Mouse (Mus musculus): ENCODE measurements around the gene Zbtb7b. TPM values are rescaled to one million over a fixed set of nuclear protein-coding genes. Genes with fewer than 3 reads are reported as not detected.

The Zbtb7b gene
- total RNA-seq, 1 experiment from 2014 or later, result 49.4 TPM

Other genes starting within 250 kb of the Zbtb7b start
- gene Hcn3, start 234.6 kb downstream of the Zbtb7b start, total RNA-seq (2017), result not detected in 3 replicates
- gene Clk2, start 230.0 kb downstream of the Zbtb7b start, total RNA-seq (2017), result 81.2 to 140 TPM (median 118 TPM) in 3 replicates
- gene Scamp3, start 217.3 kb downstream of the Zbtb7b start, total RNA-seq (2017), result 23.2 to 55.0 TPM (median 23.6 TPM) in 3 replicates
- 4.9 to 45.4 TPM (median 15.8 TPM) in 3 replicates for gene Fam189b, start 211.6 kb downstream of the Zbtb7b start, total RNA-seq (2017)
- 71.9 to 84.9 TPM (median 81.9 TPM) in 3 replicates for gene Gba, start 191.8 kb downstream of the Zbtb7b start, total RNA-seq (2017)
- gene Thbs3, start 179.6 kb downstream of the Zbtb7b start, total RNA-seq (2017), result 0.95 to 2.3 TPM (median 1.8 TPM) in 3 replicates
- 42.5 to 61.0 TPM (median 58.7 TPM) in 3 replicates for gene Mtx1, start 167.7 kb downstream of the Zbtb7b start, total RNA-seq (2017)
- gene Muc1, start 165.7 kb downstream of the Zbtb7b start, total RNA-seq (2017), result 0.85 to 2.2 TPM (median 0.86 TPM) in 3 replicates
- gene Krtcap2, start 148.8 kb downstream of the Zbtb7b start, total RNA-seq (2017), result 53.3 to 77.9 TPM (median 61.9 TPM) in 3 replicates
- gene Trim46, start 148.5 kb downstream of the Zbtb7b start, total RNA-seq (2017), result 0.53 to 2.3 TPM in 2 of 3 replicates, not detected in the other
- gene Dpm3, start 135.4 kb downstream of the Zbtb7b start, total RNA-seq (2017), result 67.3 to 102 TPM (median 83.1 TPM) in 3 replicates
- gene Slc50a1, start 124.2 kb downstream of the Zbtb7b start, total RNA-seq (2017), result 58.3 to 94.6 TPM (median 67.9 TPM) in 3 replicates
- gene Efna1, start 113.6 kb downstream of the Zbtb7b start, total RNA-seq (2017), result 0.38 to 0.39 TPM in 2 of 3 replicates, not detected in the other
- not detected in 3 replicates for gene Efna3, start 71.8 kb downstream of the Zbtb7b start, total RNA-seq (2017)
- gene Efna4, start 56.7 kb downstream of the Zbtb7b start, total RNA-seq (2017), result not detected in 3 replicates
- 23.1 to 49.7 TPM (median 33.0 TPM) in 3 replicates for gene Adam15, start 44.8 kb downstream of the Zbtb7b start, total RNA-seq (2017)
- gene Dcst2, start 32.8 kb downstream of the Zbtb7b start, total RNA-seq (2017), result not detected in 3 replicates
- not detected in 3 replicates for gene Dcst1, start 29.5 kb downstream of the Zbtb7b start, total RNA-seq (2017)
- gene Lenep, start 8.0 kb upstream of the Zbtb7b start, total RNA-seq (2017), result 1.4 TPM in 1 of 3 replicates, not detected in the others
- 16.5 to 22.8 TPM (median 22.4 TPM) in 3 replicates for gene Flad1, start 17.1 kb upstream of the Zbtb7b start, total RNA-seq (2017)
- 7.5 to 10.2 TPM (median 8.1 TPM) in 3 replicates for gene Cks1b, start 23.6 kb upstream of the Zbtb7b start, total RNA-seq (2017)
- 48.9 to 65.4 TPM (median 58.4 TPM) in 3 replicates for gene Shc1, start 23.7 kb upstream of the Zbtb7b start, total RNA-seq (2017)
- gene Pygo2, start 35.4 kb upstream of the Zbtb7b start, total RNA-seq (2017), result 11.0 to 18.5 TPM (median 17.6 TPM) in 3 replicates
- gene Pbxip1, start 41.9 kb upstream of the Zbtb7b start, total RNA-seq (2017), result 149 to 190 TPM (median 158 TPM) in 3 replicates
- 18.0 to 23.5 TPM (median 21.0 TPM) in 3 replicates for gene Pmvk, start 59.8 kb upstream of the Zbtb7b start, total RNA-seq (2017)
- gene Kcnn3, start 125.4 kb upstream of the Zbtb7b start, total RNA-seq (2017), result not detected in 3 replicates

All from monocyte, adult 5-6 weeks (primary cell).